Mouse (Mus musculus): ENCODE results near the gene Rpa3.
A peak's percentile ranks its signal among the peaks of the same experiment; 100 is the strongest.

Rpa3 gene

DNA sequence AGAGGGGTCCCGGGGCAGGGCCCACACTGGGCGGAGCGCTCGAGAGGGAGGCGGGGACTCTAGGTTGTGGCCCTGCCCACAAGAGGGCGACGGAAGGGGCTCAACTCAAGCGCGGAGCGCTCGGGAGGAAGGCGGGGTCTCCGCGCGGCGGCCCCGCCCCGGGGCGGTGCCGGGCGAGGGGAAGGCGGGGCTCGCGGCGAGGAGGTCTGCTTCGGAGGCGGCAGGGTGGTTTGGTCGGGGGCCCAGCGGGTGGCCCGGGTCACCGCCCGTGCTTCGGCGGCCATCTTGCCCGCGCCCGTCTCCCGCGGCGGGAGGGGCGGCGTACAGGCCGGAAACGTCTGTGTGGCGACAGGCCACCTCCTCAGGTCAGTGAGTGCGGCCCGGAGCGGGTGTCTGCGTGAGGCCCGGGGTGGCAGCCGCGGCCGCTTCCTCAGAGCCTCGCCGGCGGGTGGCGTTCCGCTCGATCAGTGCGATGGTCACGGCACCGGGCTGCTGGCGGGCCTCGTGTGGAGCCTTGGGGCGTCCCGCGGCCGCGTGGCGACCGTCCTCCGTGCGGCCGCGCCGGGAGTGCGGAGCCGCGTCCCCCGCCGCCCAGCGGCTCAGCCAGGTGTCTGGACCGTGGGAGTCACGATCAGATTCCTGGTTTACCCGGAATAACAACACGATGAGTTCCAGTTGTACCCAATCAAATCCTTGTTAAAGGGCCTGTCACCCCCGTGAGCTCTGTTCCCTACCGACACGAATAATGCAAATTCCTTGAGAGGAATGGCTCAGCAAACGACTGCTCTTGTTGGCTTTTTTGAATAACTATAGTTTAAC is 49.7 kb downstream of the Rpa3 start, which contains the start of gene Mios:
Gene Mios, plus strand, starts transcription at position 176 of the 819 bp plus-strand sequence.
- peak; percentile 79 to 80 for DNase-seq

Data from thymus, adult 18-20 months (tissue).